Mouse (Mus musculus): ENCODE measurements around the gene Ryr2.

- TF ChIP-seq CTCF (IDR thresholded peaks at IDR 0.05; ENCODE audit: low read depth, low read length): no peak
- TF ChIP-seq GATA1 (IDR thresholded peaks at IDR 0.05; ENCODE audit: borderline replicate concordance, low read length): no peak
- TF ChIP-seq TAL1 (conservative IDR thresholded peaks at IDR 0.05; ENCODE audit: low read depth, low read length): no peak
- no peak for TF ChIP-seq POLR2AphosphoS5 (IDR thresholded peaks at IDR 0.05; ENCODE audit: insufficient replicate concordance, low read depth, low read length)
- no peak for TF ChIP-seq GATA2 (IDR thresholded peaks at IDR 0.05; ENCODE audit: borderline replicate concordance, low read depth, low read length)
These were observed 343.6 kb downstream of the Ryr2 start for GRCm38 (mm10) chr13:11763104-11763503.

Measured in G1E (cell line).